Mouse (Mus musculus): ENCODE results near the gene Taf5l.

DNA sequence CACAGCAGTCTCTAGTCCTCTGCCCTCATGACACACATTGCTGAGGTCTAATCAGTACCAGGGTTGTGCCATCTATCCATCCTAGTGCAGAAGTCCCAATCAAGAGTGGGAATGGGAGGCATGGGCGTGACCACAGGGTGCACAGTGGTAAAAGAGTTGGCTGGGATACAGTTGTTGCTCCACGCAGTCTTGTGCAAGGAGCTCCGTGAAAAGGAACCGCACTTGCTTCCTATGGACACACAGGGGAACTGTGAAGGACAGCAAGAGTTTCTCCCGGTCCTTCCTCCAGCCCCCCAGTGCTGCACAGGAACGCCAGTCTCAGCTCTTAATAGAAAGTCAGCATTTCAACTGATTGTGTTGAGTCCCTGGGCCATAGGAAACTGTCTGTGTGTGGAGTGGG, 61.7 kb downstream of the Taf5l start:
- no peak for TF ChIP-seq TAL1 (IDR thresholded peaks at IDR 0.05; ENCODE audit: low read length)
- TF ChIP-seq GATA1 (IDR thresholded peaks at IDR 0.05; ENCODE audit: low read length) = no peak

Measured in erythroblast, embryonic 14.5 days (primary cell).